Mouse (Mus musculus) forebrain, embryonic 15.5 days (tissue): ENCODE measurements at regions not wholly inside any gene's neighbourhood (a gene's known extent, or its start where the extent isn't known, plus 50 kb on each side); places are given as distances from the start of the nearest gene placed in this dataset.
A peak's percentile ranks its signal among the peaks of the same experiment; 100 is the strongest.

Experiments used
- ATAC-seq: fragments of 200-750 bp; cut with Nextera tagmentation; replicated peaks from 2 replicates; pipeline ENCODE4 v1.8.0; 2017; ENCODE audit warnings: mild to moderate bottlenecking, moderate TSS enrichment, moderate library complexity
- H3K27ac ChIP-seq: fragments of 300-500 bp; sonication (generic); replicated peaks from 2 replicates; pipeline ENCODE4 v1.5.1; 2015; ENCODE audit warnings: mild to moderate bottlenecking, inconsistent platforms
- H3K27me3 ChIP-seq: fragments of 300-500 bp; sonication (generic); 2 replicates; pipeline ENCODE4 v1.6.1; 2015; ENCODE audit warnings: inconsistent platforms
- H3K36me3 ChIP-seq: fragments of 300-500 bp; sonication (generic); 2 replicates; pipeline ENCODE4 v1.6.1; 2015; ENCODE audit warnings: mild to moderate bottlenecking, inconsistent platforms
- H3K4me1 ChIP-seq: fragments of 300-500 bp; sonication (generic); 2 replicates; pipeline ENCODE4 v1.6.1; 2015; ENCODE audit warnings: inconsistent platforms
- H3K4me2 ChIP-seq: fragments of 300-500 bp; sonication (generic); replicated peaks from 2 replicates; pipeline ENCODE4 v1.6.1; 2015; ENCODE audit warnings: mild to moderate bottlenecking, inconsistent platforms
- H3K4me3 ChIP-seq: fragments of 300-500 bp; sonication (generic); 2 replicates; pipeline ENCODE4 v1.5.1; 2015; ENCODE audit warnings: mild to moderate bottlenecking, inconsistent platforms
- H3K9ac ChIP-seq: fragments of 300-500 bp; sonication (generic); replicated peaks from 2 replicates; pipeline ENCODE4 v1.6.1; 2015; ENCODE audit warnings: mild to moderate bottlenecking, inconsistent platforms
- H3K9me3 ChIP-seq: fragments of 300-500 bp; sonication (generic); 2 replicates; pipeline ENCODE4 v1.6.1; 2016; ENCODE audit warnings: inconsistent platforms
- WGBS: fragments of 180-500 bp; shearing (Covaris S2); methylation state at CpG from one replicate; pipeline ENCODE4 v1.1.7; 2015; ENCODE audit warnings: mixed read lengths; 5-methylcytosine and 5-hydroxymethylcytosine counted together

- H3K27me3 ChIP-seq: no peaks in the 10 kb centered on the region
- no peak overlapping the region for H3K4me3 ChIP-seq
- WGBS: 58% methylated on average over 4 of the region's 4 CpGs
- no peak overlapping the region for H3K4me2 ChIP-seq
- no peak for ATAC-seq
- no peak overlapping the region for H3K27ac ChIP-seq
- no peaks in the 10 kb centered on the region for H3K9me3 ChIP-seq
- no peak overlapping the region for H3K9ac ChIP-seq
- H3K36me3 ChIP-seq: no peaks in the 10 kb centered on the region
- peaks cover 4% of the 10 kb centered on the region; the same call in 1 of the 2 replicates for H3K4me1 ChIP-seq
These were observed 580.2 kb downstream of the Zfp706 start for GRCm38 (mm10) chr15:36427334-36427733.

GRCm38 (mm10) chr15:36425902-36426301, 581.7 kb downstream of the Zfp706 start:
- H3K27me3 ChIP-seq: no peaks in the 10 kb centered on the region

GRCm38 (mm10) chr15:36424047-36424446, 583.5 kb downstream of the Zfp706 start:
- H3K36me3 ChIP-seq: no peaks in the 10 kb centered on the region
- no peak overlapping the region for H3K9ac ChIP-seq
- no peaks in the 10 kb centered on the region for H3K9me3 ChIP-seq
- H3K4me1 ChIP-seq: peaks cover 4% of the 10 kb centered on the region; the same call in 1 of the 2 replicates
- no peaks in the 10 kb centered on the region for H3K27me3 ChIP-seq
- 77% methylated on average over 8 of the region's 8 CpGs for WGBS
- H3K27ac ChIP-seq: no peak overlapping the region
- no peak overlapping the region for H3K4me2 ChIP-seq
- no peak overlapping the region for H3K4me3 ChIP-seq
- no peak for ATAC-seq

More at GRCm38 (mm10) chr15:36425902-36426301, 581.7 kb downstream of the Zfp706 start:
- Histone ChIP-seq H3K27ac (no peak overlapping the region), H3K4me1 (peaks cover 4% of the 10 kb centered on the region; the same call in 1 of the 2 replicates), H3K4me3 (no peak overlapping the region), H3K4me2 (no peak overlapping the region), H3K9me3 (no peaks in the 10 kb centered on the region), H3K36me3 (no peaks in the 10 kb centered on the region), H3K9ac (no peak overlapping the region)
- ATAC-seq: peak; percentile 62; the same call in 1 of the 2 replicates
- 70% methylated on average over 8 of the region's 8 CpGs for WGBS

GRCm38 (mm10) chr15:36422781-36423180, 584.8 kb downstream of the Zfp706 start:
- Histone ChIP-seq H3K36me3 (no peaks in the 10 kb centered on the region), H3K9me3 (no peaks in the 10 kb centered on the region), H3K4me3 (no peak overlapping the region), H3K9ac (no peak overlapping the region), H3K27me3 (no peaks in the 10 kb centered on the region), H3K27ac (no peak overlapping the region), H3K4me2 (no peak overlapping the region), H3K4me1 (peaks cover 4% of the 10 kb centered on the region; the same call in 1 of the 2 replicates)
- WGBS: 83% methylated on average over 3 of the region's 3 CpGs
- no peak for ATAC-seq

- 85% methylated on average over 7 of the region's 7 CpGs for WGBS
These were observed 587.6 kb downstream of the Zfp706 start for GRCm38 (mm10) chr15:36419943-36420480.

GRCm38 (mm10) chr15:36417426-36417825, 590.1 kb downstream of the Zfp706 start:
- WGBS: 82% methylated on average over 3 of the region's 3 CpGs
- Histone ChIP-seq H3K9ac (no peak overlapping the region), H3K4me1 (no peaks in the 10 kb centered on the region), H3K27me3 (no peaks in the 10 kb centered on the region), H3K9me3 (no peaks in the 10 kb centered on the region), H3K4me2 (no peak overlapping the region), H3K36me3 (no peaks in the 10 kb centered on the region), H3K27ac (no peak overlapping the region), H3K4me3 (no peak overlapping the region)
- ATAC-seq: no peak

More at GRCm38 (mm10) chr15:36419943-36420480, 587.6 kb downstream of the Zfp706 start:
- Histone ChIP-seq H3K9me3 (no peaks in the 10 kb centered on the region), H3K4me2 (no peak overlapping the region), H3K27ac (no peak overlapping the region), H3K4me1 (no peaks in the 10 kb centered on the region), H3K36me3 (no peaks in the 10 kb centered on the region), H3K4me3 (no peak overlapping the region), H3K9ac (no peak overlapping the region), H3K27me3 (no peaks in the 10 kb centered on the region)
- no peak for ATAC-seq

- H3K4me1 ChIP-seq: no peaks in the 10 kb centered on the region
- no peak overlapping the region for H3K27ac ChIP-seq
- H3K27me3 ChIP-seq: no peaks in the 10 kb centered on the region
- no peak overlapping the region for H3K9ac ChIP-seq
- H3K9me3 ChIP-seq: no peaks in the 10 kb centered on the region
- H3K4me2 ChIP-seq: no peak overlapping the region
- no peak overlapping the region for H3K4me3 ChIP-seq
- ATAC-seq: no peak
- WGBS: 82% methylated on average over 5 of the region's 5 CpGs
- H3K36me3 ChIP-seq: no peaks in the 10 kb centered on the region
These were observed 591.9 kb downstream of the Zfp706 start for GRCm38 (mm10) chr15:36415552-36416249.

GRCm38 (mm10) chr15:36412016-36412415, 595.6 kb downstream of the Zfp706 start:
- 91% methylated on average over 3 of the region's 3 CpGs for WGBS
- Histone ChIP-seq H3K4me3 (no peak overlapping the region), H3K27me3 (no peaks in the 10 kb centered on the region), H3K4me1 (no peaks in the 10 kb centered on the region), H3K9ac (no peak overlapping the region), H3K9me3 (no peaks in the 10 kb centered on the region), H3K27ac (no peak overlapping the region), H3K4me2 (no peak overlapping the region), H3K36me3 (no peaks in the 10 kb centered on the region)
- ATAC-seq: no peak

- ATAC-seq: no peak
- 78% methylated on average over 3 of the region's 3 CpGs for WGBS
- Histone ChIP-seq H3K9ac (no peak overlapping the region), H3K27me3 (no peaks in the 10 kb centered on the region), H3K4me2 (no peak overlapping the region), H3K4me1 (peaks cover 4% of the 10 kb centered on the region; the same call in 1 of the 2 replicates), H3K27ac (no peak overlapping the region), H3K4me3 (no peak overlapping the region), H3K36me3 (no peaks in the 10 kb centered on the region), H3K9me3 (no peaks in the 10 kb centered on the region)
These were observed 602.1 kb downstream of the Zfp706 start for GRCm38 (mm10) chr15:36405446-36405845.

- no peaks in the 10 kb centered on the region for H3K27me3 ChIP-seq
- ATAC-seq: no peak
- H3K9ac ChIP-seq: no peak overlapping the region
- no peak overlapping the region for H3K27ac ChIP-seq
- no peak overlapping the region for H3K4me2 ChIP-seq
- no peaks in the 10 kb centered on the region for H3K36me3 ChIP-seq
- peaks cover 21% of the 10 kb centered on the region for H3K4me1 ChIP-seq
- WGBS: 86% methylated on average over 6 of the region's 6 CpGs
- H3K4me3 ChIP-seq: no peak overlapping the region
- no peaks in the 10 kb centered on the region for H3K9me3 ChIP-seq
These were observed 604.0 kb downstream of the Zfp706 start for GRCm38 (mm10) chr15:36403336-36404119.

GRCm38 (mm10) chr15:36402051-36402450, 605.5 kb downstream of the Zfp706 start:
- H3K27ac ChIP-seq: no peak overlapping the region
- H3K9me3 ChIP-seq: no peaks in the 10 kb centered on the region
- no peak overlapping the region for H3K9ac ChIP-seq
- peaks cover 23% of the 10 kb centered on the region for H3K4me1 ChIP-seq
- no peaks in the 10 kb centered on the region for H3K27me3 ChIP-seq
- ATAC-seq: no peak
- H3K4me3 ChIP-seq: no peak overlapping the region
- 96% methylated on average over 1 of the region's 1 CpGs for WGBS
- H3K4me2 ChIP-seq: no peak overlapping the region
- H3K36me3 ChIP-seq: no peaks in the 10 kb centered on the region

- no peak for ATAC-seq
- no peaks in the 10 kb centered on the region for H3K27me3 ChIP-seq
- no peak overlapping the region for H3K27ac ChIP-seq
- H3K9me3 ChIP-seq: no peaks in the 10 kb centered on the region
- no peak overlapping the region for H3K4me2 ChIP-seq
- no peak overlapping the region for H3K9ac ChIP-seq
- no peaks in the 10 kb centered on the region for H3K36me3 ChIP-seq
- no peak overlapping the region for H3K4me3 ChIP-seq
- H3K4me1 ChIP-seq: peaks cover 23% of the 10 kb centered on the region
- WGBS: 28% methylated on average over 9 of the region's 9 CpGs
These were observed 607.2 kb downstream of the Zfp706 start for GRCm38 (mm10) chr15:36400311-36400840.
